Mouse (Mus musculus): ENCODE data around the gene Crygb.

DNA sequence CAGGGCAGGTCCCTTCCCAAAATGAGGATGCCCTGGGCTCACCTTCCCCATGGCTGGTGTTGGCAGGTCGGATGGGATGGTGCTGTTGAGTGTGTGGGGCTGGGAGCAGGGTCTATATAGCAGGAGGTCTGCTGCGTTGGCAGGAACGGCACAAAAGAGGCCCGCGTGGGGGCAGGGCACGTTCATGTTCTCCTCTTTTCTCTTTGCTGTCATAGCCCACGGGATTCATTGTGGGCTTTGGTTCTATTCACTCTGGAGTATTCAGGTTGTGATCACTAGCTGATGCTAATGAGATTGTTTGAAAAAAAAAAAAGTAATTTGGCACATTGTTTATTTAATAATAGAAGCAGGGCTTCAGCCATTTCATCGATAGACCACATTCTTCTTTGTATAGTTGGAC lies 18.7 kb downstream of the Crygb start, which contains the start of gene Crygd:
- no peak for TF ChIP-seq POLR2A (IDR thresholded peaks at IDR 0.05; ENCODE audit: control insufficient read depth, low read depth, low read length)
- no peak for TF ChIP-seq CTCF (IDR thresholded peaks at IDR 0.05; ENCODE audit: control insufficient read depth, insufficient read depth, insufficient replicate concordance, low read depth, low read length)

All from testis, adult 2 months (tissue).